Mouse (Mus musculus): ENCODE measurements around the gene Srm. TPM values are rescaled to one million over a fixed set of nuclear protein-coding genes. Genes with fewer than 3 reads are reported as not detected.

The Srm gene
- total and polyA plus RNA-seq, 3 experiments = 305 to 765 (median 332) TPM

GRCm38 (mm10) chr4:148573222-148573621 is 18.1 kb upstream of the Srm start:
- TF ChIP-seq BHLHE40 (IDR thresholded peaks at IDR 0.05; ENCODE audit: borderline replicate concordance, low read depth, low read length) (no peak), CHD1 (IDR thresholded peaks at IDR 0.05; ENCODE audit: low read depth, low read length) (no peak), RAD21 (IDR thresholded peaks at IDR 0.05; ENCODE audit: low read depth, low read length) (no peak)
- Histone ChIP-seq H3K27ac (ENCODE audit: control insufficient read depth, low read depth, low read length) (no peak overlapping the region), H3K79me2 (ENCODE audit: control insufficient read depth, insufficient read depth, low read length, poor library complexity) (no peaks in the 10 kb centered on the region), H3K27me3 (ENCODE audit: control insufficient read depth in 1 of 2, insufficient read depth in 2 of 2, low read length in 2 of 2) (no peaks in the 10 kb centered on the region), H3K36me3 (ENCODE audit: control insufficient read depth in 1 of 2, insufficient read depth in 2 of 2, low read length in 2 of 2) (peaks cover 4 to 24% of the 10 kb centered on the region in 2 experiments), H3K4me1 (ENCODE audit: control insufficient read depth in 1 of 2, insufficient read depth in 2 of 2, low read length in 2 of 2) (peaks cover 0 to 4% of the 10 kb centered on the region in 2 experiments; a peak in 1 of 4 replicates), H3K9ac (ENCODE audit: control insufficient read depth, low read depth, low read length, poor library complexity, severe bottlenecking) (no peak overlapping the region), H3K9me3 (replicated peaks; ENCODE audit: insufficient read depth, low read length) (no peaks in the 10 kb centered on the region), H3K4me3 (ENCODE audit: control insufficient read depth in 1 of 2, insufficient read depth in 1 of 2, low read depth in 2 of 2, low read length in 2 of 2) (no peak overlapping the region)
- DNase-seq (ENCODE audit: low read depth, low spot score) = no peak

- no peak for DNase-seq (ENCODE audit: low read depth, low spot score)
- no peak for TF ChIP-seq MAFK (IDR thresholded peaks at IDR 0.05; ENCODE audit: borderline replicate concordance, low read depth, low read length)
- no peak for TF ChIP-seq USF1 (IDR thresholded peaks at IDR 0.05; ENCODE audit: low read depth, low read length)
- no peak for TF ChIP-seq SIN3A (IDR thresholded peaks at IDR 0.05; ENCODE audit: low read length)
- no peak for TF ChIP-seq ETS1 (IDR thresholded peaks at IDR 0.05; ENCODE audit: low read depth, low read length)
- no peak for TF ChIP-seq HCFC1 (IDR thresholded peaks at IDR 0.05; ENCODE audit: low read depth, low read length)
- TF ChIP-seq MAZ (IDR thresholded peaks at IDR 0.05; ENCODE audit: low read depth, low read length) = no peak
- no peak for TF ChIP-seq CTCF (IDR thresholded peaks at IDR 0.05 in 2 of 3, conservative IDR thresholded peaks at IDR 0.05 in 1 of 3; ENCODE audit: control insufficient read depth in 1 of 3, insufficient read depth in 1 of 3, low read depth in 2 of 3, low read length in 3 of 3, poor library complexity in 1 of 3, severe bottlenecking in 1 of 3)
- no peak for TF ChIP-seq SMC3 (IDR thresholded peaks at IDR 0.05; ENCODE audit: low read depth, low read length)
- TF ChIP-seq ZC3H11A (IDR thresholded peaks at IDR 0.05; ENCODE audit: low read depth, low read length) = no peak
- no peak for TF ChIP-seq MEF2A (IDR thresholded peaks at IDR 0.05; ENCODE audit: extremely low read depth, insufficient replicate concordance, low read depth, low read length, poor library complexity, severe bottlenecking)
- no peak for TF ChIP-seq E2F4 (IDR thresholded peaks at IDR 0.05; ENCODE audit: borderline replicate concordance, low read depth, low read length)
- TF ChIP-seq MAX (IDR thresholded peaks at IDR 0.05; ENCODE audit: low read length) = no peak
- TF ChIP-seq RCOR1 (IDR thresholded peaks at IDR 0.05; ENCODE audit: low read depth, low read length) = no peak
- TF ChIP-seq POLR2AphosphoS5 (IDR thresholded peaks at IDR 0.05; ENCODE audit: borderline replicate concordance, low read depth, low read length) = no peak
- no peak for TF ChIP-seq KAT2A (conservative IDR thresholded peaks at IDR 0.05; ENCODE audit: low read depth, low read length)
- TF ChIP-seq GATA1 (IDR thresholded peaks at IDR 0.05; ENCODE audit: low read depth, low read length) = no peak
- no peak for TF ChIP-seq CHD1 (IDR thresholded peaks at IDR 0.05; ENCODE audit: low read depth, low read length)
- TF ChIP-seq RAD21 (IDR thresholded peaks at IDR 0.05; ENCODE audit: low read depth, low read length) = no peak
- no peak for TF ChIP-seq MXI1 (IDR thresholded peaks at IDR 0.05; ENCODE audit: low read depth, low read length)
- peaks cover 10 to 23% of the 10 kb centered on the region in 2 experiments for H3K36me3 ChIP-seq (ENCODE audit: control insufficient read depth in 1 of 2, insufficient read depth in 2 of 2, low read length in 2 of 2)
- H3K4me1 ChIP-seq (ENCODE audit: control insufficient read depth in 1 of 2, insufficient read depth in 2 of 2, low read length in 2 of 2) = peaks cover 9 to 22% of the 10 kb centered on the region in 2 experiments
- no peaks in the 10 kb centered on the region for H3K9me3 ChIP-seq (replicated peaks; ENCODE audit: insufficient read depth, low read length)
- no peaks in the 10 kb centered on the region for H3K79me2 ChIP-seq (ENCODE audit: control insufficient read depth, insufficient read depth, low read length, poor library complexity)
- no peak overlapping the region for H3K9ac ChIP-seq (ENCODE audit: control insufficient read depth, low read depth, low read length, poor library complexity, severe bottlenecking)
- no peaks in the 10 kb centered on the region for H3K27me3 ChIP-seq (ENCODE audit: control insufficient read depth in 1 of 2, insufficient read depth in 2 of 2, low read length in 2 of 2)
- H3K4me3 ChIP-seq (ENCODE audit: control insufficient read depth in 1 of 2, insufficient read depth in 1 of 2, low read depth in 2 of 2, low read length in 2 of 2) = no peak overlapping the region
- H3K27ac ChIP-seq (ENCODE audit: control insufficient read depth, low read depth, low read length) = no peak overlapping the region
These were observed 10.5 kb upstream of the Srm start for GRCm38 (mm10) chr4:148580765-148581164.

All from MEL (cell line).